Mouse (Mus musculus) cerebellum, postnatal 14 days (tissue): ENCODE results near the gene Fpgt.

Experiments
- DNase-seq, 2 experiments: peaks; one replicate each; pipeline ENCODE4 v3.0.0; 2021; ENCODE audit warnings: mixed read lengths in 2 of 2

Fpgt gene

GRCm38 (mm10) chr3:155093116-155093956, at the start of gene Fpgt, which contains the start of gene Lrriq3:
Fpgt (minus strand) TSS chr3:155093403.
Lrriq3 (plus strand) TSS chr3:155093434.
- DNase-seq = peak; percentile 95

DNA sequence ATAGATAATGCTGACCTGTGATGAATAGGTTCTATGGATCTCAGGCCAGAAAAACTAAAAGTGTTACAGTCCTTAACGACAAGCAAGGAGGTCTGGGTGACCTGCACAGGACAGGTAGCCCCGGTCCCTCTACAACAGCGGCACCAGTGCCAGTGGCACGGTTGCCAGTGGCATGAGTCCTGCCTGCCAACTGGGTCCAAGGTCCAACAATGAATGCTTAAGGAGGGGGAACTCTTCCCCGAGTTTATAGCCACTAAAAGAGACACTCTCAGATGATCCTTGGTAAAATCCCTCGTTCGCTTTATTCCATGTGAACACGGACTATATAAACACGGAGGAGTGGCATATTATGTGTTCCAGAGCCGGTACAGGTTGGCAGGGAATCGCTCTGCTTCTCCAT, 47.8 kb upstream of the Fpgt start:
- no peak for DNase-seq

DNA sequence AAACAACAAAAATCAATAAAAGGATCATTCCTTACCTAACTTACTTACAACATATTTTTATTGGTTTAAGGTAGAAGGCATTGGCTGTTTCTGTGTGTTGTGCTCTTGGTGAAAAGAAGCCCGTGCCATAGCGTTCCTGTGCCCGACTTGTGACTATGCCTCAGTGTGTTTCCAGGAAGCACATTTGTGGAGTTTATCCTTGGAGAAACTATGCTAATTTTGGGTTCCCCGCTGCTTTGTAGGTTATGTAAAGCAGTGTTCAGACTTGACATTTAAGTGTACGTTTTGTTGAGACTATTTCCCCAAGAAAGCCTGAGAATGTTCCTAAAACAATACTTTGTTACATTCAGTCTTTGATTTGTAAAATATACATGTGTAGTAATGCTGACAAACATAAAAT, 44.5 kb upstream of the Fpgt start:
- DNase-seq = no peak

DNA sequence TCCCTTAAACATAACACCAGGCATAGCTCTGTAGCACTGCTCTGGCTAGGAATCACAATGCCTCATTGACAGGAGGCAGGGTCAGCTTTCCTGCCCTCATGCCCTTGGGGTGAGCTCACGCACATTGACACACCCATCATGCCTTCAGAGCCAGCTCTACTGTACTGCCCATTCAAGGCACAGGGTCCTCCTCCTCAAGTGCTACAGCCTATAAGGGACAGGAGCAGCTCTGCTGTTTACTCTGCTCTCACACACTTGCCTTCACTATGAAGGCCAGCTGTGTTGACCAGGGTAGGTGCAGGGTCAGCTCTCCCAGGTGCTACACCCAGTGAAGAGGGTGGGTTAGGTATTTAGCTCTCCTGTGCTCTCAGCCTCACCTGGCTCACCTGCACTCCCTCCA, 12.8 kb upstream of the Fpgt start:
- DNase-seq = no peak

GRCm38 (mm10) chr3:155099266-155099665, 6.1 kb upstream of the Fpgt start:
- DNase-seq = no peak

DNA sequence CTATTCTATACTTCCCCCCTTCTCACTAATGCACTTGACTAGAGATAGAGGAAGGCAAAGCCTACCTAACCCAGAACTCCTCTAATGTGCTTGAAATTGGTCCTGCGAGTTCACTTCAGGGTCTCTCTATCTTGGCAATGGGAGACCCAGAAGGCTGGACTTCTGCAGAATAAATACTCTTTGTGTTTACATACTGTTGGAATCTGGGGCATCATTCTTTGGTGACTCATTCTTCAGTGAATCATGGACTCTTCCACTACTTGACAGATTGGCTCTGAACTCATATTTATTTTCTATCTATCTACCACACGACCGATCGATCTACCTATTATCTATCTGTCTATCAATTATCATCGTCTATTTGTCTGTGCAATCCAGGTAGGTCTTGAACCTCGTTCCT, 1.1 kb downstream of the Fpgt start:
- DNase-seq = no peak

GRCm38 (mm10) chr3:155077908-155078307, 15.3 kb downstream of the Fpgt start:
- no peak for DNase-seq

DNA sequence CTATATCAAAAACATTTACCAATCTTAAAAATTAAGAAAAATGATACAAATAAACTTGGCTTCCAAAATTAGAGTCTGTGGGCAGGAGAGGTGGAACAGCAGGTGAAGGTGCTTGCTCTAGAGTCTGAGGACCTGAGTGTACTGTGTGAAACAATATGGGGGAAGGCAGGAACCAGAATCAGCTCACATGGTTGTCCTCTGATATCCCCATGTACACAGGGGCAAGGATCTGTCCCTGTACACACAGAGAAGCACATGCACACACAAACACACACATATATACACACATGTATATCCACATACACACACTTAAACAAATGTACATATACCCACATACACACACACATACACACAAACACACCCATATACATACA, 33.8 kb downstream of the Fpgt start:
- no peak for DNase-seq

- no peak for DNase-seq
Observed at GRCm38 (mm10) chr3:155058800-155059448, 34.3 kb downstream of the Fpgt start.

GRCm38 (mm10) chr3:155057566-155057965, 35.6 kb downstream of the Fpgt start:
- no peak for DNase-seq

DNA sequence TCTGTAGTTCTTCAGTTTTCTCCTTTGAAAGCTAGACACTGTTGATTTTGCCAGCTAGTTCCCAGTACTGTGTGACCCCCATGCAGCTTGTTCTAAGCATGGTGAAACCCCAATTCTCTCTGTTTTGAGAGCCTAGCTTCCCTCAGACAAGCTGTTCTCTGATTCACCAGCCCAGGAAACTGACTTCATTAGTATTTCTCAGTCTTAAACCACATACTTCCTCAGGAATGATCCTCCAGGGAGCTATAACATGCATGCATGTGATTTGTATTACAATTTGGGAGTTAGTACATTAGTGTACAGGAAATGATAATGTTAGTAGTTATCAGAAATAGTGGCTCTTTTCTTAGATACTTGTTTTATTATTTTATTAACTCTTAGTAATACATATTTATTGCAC, 36.6 kb downstream of the Fpgt start:
- no peak for DNase-seq

GRCm38 (mm10) chr3:155055231-155055916, 37.8 kb downstream of the Fpgt start, which contains the start of gene Tnni3k:
Tnni3k (minus strand) TSS chr3:155055407.
- DNase-seq = no peak

GRCm38 (mm10) chr3:155053189-155053588, 40.0 kb downstream of the Fpgt start:
- DNase-seq = no peak

- no peak for DNase-seq
Observed at GRCm38 (mm10) chr3:155052021-155052420, 41.2 kb downstream of the Fpgt start.

- DNase-seq = no peak
Observed at GRCm38 (mm10) chr3:155039012-155039836, 54.0 kb downstream of the Fpgt start.
